Mouse (Mus musculus) megakaryocyte, embryonic 14.5 days (primary cell): ENCODE data around the gene Nsun7. TPM values are rescaled to one million over a fixed set of nuclear protein-coding genes. Genes with fewer than 3 reads are reported as not detected.
A peak's percentile ranks its signal among the peaks of the same experiment; 100 is the strongest.

Experiments used
- H3K27me3 ChIP-seq: replicated peaks from 2 replicates; pipeline ENCODE3; 2012; ENCODE audit warnings: inconsistent platforms
- H3K36me3 ChIP-seq: replicated peaks from 2 replicates; pipeline ENCODE3; 2012; ENCODE audit warnings: low read length, inconsistent platforms, mixed read lengths
- H3K4me1 ChIP-seq: 2 replicates; pipeline ENCODE4 v1.6.1; 2012; ENCODE audit warnings: inconsistent platforms
- H3K4me3 ChIP-seq: replicated peaks from 2 replicates; pipeline ENCODE3; 2012; ENCODE audit warnings: moderate library complexity, mild to moderate bottlenecking, inconsistent platforms
- H3K9me3 ChIP-seq: 2 replicates; pipeline ENCODE4 v1.6.1; 2012; ENCODE audit warnings: inconsistent platforms
- FLI1 ChIP-seq: IDR thresholded peaks from 2 replicates; pipeline ENCODE4 v1.6.1; 2012; ENCODE audit warnings: low read length, inconsistent platforms, mixed read lengths
- GATA1 ChIP-seq: IDR thresholded peaks from 3 replicates; pipeline ENCODE4 v1.6.1; 2012; ENCODE audit warnings: mixed read lengths, low read length, inconsistent platforms, borderline replicate concordance
- polyA plus RNA-seq: library from polyadenylated mRNA; stranded (reverse); fragments of >175 nt; gene quantifications from 2 replicates; pipeline ENCODE4 v1.2.3, GENCODE M21; 2012; ENCODE audit warnings: low replicate concordance; ENCODE audit not compliant: insufficient read depth

The Nsun7 gene
- polyA plus RNA-seq, 1 experiment = not detected

DNA sequence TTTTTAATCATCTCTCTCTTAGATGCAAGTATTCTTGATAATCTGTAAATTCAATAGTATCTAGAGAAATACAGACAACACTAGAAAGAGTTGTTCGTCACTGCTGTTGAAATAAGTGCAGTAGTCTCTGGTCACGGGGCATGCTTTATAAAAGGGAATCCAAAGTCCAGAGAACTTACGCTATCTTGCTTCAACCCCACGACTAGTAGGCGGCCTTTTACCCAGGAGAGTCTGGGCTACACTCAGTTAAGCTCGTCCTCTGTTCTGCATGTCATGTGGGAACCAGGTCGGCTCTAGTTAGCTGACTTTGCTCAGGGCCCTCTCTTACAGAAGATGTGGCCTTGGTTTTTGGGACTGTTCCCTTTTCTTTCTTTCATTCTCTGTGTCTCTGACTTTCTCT is 69.1 kb downstream of the Nsun7 start:
- Histone ChIP-seq H3K4me1 (peaks cover 61% of the 10 kb centered on the region), H3K4me3 (no peak overlapping the region), H3K36me3 (no peaks in the 10 kb centered on the region), H3K9me3 (no peaks in the 10 kb centered on the region), H3K27me3 (no peaks in the 10 kb centered on the region)
- TF ChIP-seq FLI1 (no peak), GATA1 (no peak)

DNA sequence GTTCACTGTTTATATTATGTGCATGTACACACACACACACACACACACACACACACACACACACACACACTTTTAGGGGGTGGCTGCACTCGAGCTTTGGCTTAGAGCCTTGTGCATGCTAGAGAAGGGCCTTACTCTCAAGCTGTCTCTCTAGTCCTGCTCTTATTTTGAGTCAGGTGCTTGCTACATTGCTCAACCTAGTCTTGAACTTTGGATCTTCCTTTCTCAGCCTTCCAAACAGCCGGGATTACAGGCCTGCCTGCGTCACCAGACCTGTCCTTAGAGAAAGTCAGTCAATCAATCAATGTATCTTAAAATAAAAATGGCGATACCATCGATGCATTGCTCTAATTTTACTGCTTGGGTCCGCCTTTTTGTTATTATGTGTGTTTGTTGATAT is 71.1 kb downstream of the Nsun7 start:
- H3K4me3 ChIP-seq = no peak overlapping the region
- TF ChIP-seq FLI1 = no peak
- TF ChIP-seq GATA1 = no peak
- H3K27me3 ChIP-seq = peaks cover 3% of the 10 kb centered on the region
- no peaks in the 10 kb centered on the region for H3K36me3 ChIP-seq
- H3K9me3 ChIP-seq = no peaks in the 10 kb centered on the region
- H3K4me1 ChIP-seq = peaks cover 45% of the 10 kb centered on the region

DNA sequence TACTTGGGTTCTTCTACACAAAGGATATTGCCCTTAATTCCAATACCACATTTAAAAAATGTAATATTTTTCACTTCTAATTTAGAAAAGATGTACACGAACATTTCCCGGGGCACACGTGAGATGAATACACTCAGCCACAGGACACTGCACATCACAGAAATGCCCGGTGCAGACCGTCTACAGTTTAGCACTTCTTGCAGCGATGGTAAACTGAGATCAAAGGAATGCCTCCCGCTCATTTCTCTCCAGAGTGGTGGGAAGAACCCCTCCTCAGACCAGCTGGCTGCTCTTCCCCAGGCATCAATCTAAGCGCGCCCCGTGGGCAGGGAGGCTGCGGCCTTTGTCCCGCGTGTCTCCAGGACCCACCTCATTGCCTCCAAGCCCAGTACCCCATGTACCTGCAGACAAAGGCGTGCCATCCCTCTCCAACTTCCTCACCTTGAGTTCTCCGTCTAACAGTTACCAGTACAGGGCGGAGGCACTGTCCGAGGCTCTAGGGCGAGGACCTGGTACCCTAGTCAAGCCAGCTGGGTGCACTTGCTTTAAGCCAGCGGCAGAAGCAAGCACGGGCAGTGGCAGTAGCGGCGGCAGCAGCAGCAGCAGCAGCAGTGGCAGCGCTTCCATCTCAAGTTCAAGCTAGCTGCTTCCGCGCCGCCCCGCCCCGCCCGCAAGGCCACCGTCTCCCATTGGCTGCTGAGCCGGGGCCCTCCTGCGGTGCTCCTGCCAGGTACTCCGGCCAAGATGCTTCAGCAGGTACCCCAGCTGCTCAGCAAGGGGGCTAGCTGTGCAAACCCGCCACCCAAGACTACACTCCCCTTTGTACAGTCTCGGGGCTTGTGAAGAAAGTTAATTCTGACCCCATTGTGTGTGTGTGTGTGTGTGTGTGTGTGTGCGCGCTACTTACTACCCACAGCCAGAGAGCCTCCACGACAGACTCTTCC is 77.6 kb downstream of the Nsun7 start:
- peak overlapping the region; percentile 95 for H3K4me3 ChIP-seq

DNA sequence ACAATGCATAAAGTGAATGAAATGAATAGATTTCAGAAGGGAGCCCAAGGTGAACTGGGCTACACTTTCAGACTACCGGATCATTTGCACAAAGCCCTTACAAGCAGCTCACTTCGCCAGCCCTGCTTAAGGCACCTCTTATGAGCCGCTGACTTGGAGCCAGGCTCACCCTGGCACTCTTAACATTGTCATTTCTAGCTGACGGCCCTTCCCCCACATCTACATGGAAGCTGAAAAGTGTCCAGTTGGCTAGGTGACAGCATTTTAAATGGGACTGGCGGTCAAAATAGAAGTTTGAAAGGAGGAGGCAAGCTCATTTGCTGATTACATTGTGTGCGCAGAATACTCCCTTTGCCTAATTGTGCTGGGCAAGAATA is 78.3 kb downstream of the Nsun7 start:
- H3K9me3 ChIP-seq = no peaks in the 10 kb centered on the region
- H3K36me3 ChIP-seq = no peaks in the 10 kb centered on the region
- TF ChIP-seq GATA1 (no peak), FLI1 (no peak)
- H3K4me1 ChIP-seq = peaks cover 30% of the 10 kb centered on the region
- H3K27me3 ChIP-seq = peaks cover 21% of the 10 kb centered on the region
- peak overlapping the region; percentile 95 for H3K4me3 ChIP-seq

More for the DNA sequence above, 77.6 kb downstream of the Nsun7 start:
- TF ChIP-seq FLI1 (no peak), GATA1 (no peak)
- no peaks in the 10 kb centered on the region for H3K9me3 ChIP-seq
- H3K4me1 ChIP-seq = peaks cover 32% of the 10 kb centered on the region
- no peaks in the 10 kb centered on the region for H3K36me3 ChIP-seq
- peaks cover 21% of the 10 kb centered on the region for H3K27me3 ChIP-seq

DNA sequence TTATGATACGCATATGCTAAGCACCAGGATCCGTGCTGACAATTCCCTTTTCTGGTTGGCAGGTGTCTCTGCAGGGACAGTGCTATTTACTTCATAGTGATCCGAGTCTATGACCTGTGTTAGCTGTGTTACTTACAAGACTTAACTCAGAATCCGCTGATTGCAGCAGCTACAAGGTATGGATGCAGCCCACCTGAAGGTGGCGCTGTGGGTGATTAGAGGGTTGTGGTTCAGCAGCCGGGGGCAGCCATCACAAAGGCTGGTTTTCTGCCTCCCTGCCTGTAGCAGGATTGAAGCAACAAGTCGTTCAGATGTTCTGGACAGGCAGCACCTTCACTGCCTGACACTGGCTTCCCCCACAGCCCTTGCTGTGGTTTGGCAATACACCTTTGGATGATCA is 78.9 kb downstream of the Nsun7 start:
- no peaks in the 10 kb centered on the region for H3K9me3 ChIP-seq
- TF ChIP-seq FLI1 = no peak
- no peak for TF ChIP-seq GATA1
- no peaks in the 10 kb centered on the region for H3K36me3 ChIP-seq
- H3K4me3 ChIP-seq = no peak overlapping the region
- H3K27me3 ChIP-seq = peaks cover 25% of the 10 kb centered on the region
- H3K4me1 ChIP-seq = peaks cover 34% of the 10 kb centered on the region

DNA sequence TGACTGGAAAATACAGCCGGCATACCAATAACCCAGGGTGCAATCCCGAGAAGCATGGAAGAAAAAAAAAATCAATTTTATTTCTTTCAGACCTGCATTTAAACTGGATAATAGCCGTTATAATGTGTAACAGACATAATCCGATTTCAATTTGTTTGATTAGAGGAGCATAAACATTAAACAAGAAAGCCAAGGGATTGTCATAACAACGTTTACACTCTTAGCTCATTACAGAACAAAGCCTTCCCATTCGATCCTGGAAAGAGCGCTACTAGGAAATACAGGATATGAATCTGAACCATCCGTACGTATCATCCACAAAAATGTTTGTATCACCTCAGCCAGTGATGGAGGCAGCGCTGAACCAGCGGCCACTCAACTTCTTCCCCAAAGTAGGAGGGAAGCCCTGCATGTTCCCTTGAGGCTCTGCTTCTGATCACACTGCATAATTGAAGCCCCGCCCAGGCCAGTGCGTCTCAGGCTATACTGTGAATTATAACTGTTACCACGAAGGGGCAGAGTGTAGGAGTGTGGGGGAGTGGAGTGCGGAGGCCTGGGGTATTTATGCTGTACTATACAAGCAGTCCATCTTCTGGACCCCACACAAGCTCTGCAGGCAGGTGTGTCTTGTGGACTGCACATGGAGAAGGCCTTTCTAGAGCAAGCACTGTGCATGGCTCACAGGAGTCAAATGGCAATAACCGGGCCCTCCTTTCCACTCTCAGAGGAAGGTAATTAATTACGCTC is 80.8 kb downstream of the Nsun7 start:
- TF ChIP-seq FLI1 = no peak
- TF ChIP-seq GATA1 = no peak
- peaks cover 50% of the 10 kb centered on the region for H3K4me1 ChIP-seq
- H3K36me3 ChIP-seq = no peaks in the 10 kb centered on the region
- no peaks in the 10 kb centered on the region for H3K9me3 ChIP-seq
- peaks cover 25% of the 10 kb centered on the region for H3K27me3 ChIP-seq
- no peak overlapping the region for H3K4me3 ChIP-seq

- Histone ChIP-seq H3K4me1 (peaks cover 41% of the 10 kb centered on the region), H3K9me3 (no peaks in the 10 kb centered on the region), H3K36me3 (no peaks in the 10 kb centered on the region), H3K27me3 (peaks cover 18% of the 10 kb centered on the region), H3K4me3 (no peak overlapping the region)
- TF ChIP-seq FLI1 = no peak
- no peak for TF ChIP-seq GATA1
Observed at GRCm38 (mm10) chr5:66341848-66342247, 82.2 kb downstream of the Nsun7 start.

- Histone ChIP-seq H3K4me3 (no peak overlapping the region), H3K36me3 (no peaks in the 10 kb centered on the region), H3K9me3 (no peaks in the 10 kb centered on the region), H3K4me1 (peaks cover 38% of the 10 kb centered on the region), H3K27me3 (peaks cover 14% of the 10 kb centered on the region)
- TF ChIP-seq GATA1 = no peak
- no peak for TF ChIP-seq FLI1
Observed at GRCm38 (mm10) chr5:66342285-66342684, 82.6 kb downstream of the Nsun7 start.

DNA sequence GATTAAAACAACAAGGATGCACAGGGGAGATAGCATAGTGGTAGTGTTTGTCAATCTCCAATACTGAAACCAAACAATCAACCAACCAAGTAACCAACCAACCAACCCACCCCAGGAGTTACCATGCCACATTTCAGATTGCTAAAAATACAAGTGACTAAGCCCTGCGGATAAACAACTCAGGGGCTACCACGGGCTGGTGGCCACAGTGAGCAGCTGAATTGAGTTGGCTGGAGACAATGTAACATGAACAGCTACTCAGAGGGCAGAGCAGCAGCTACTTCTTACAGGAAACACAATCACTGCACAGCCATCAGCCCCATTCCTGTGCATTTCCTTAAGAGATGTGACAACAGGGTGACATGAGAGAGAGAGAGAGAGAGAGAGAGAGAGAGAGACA is 84.5 kb downstream of the Nsun7 start:
- Histone ChIP-seq H3K4me3 (peak overlapping the region; percentile 17), H3K9me3 (no peaks in the 10 kb centered on the region), H3K36me3 (no peaks in the 10 kb centered on the region), H3K27me3 (peaks cover 4% of the 10 kb centered on the region), H3K4me1 (peaks cover 33% of the 10 kb centered on the region)
- TF ChIP-seq GATA1 (no peak), FLI1 (no peak)

GRCm38 (mm10) chr5:66345140-66345539 is 85.4 kb downstream of the Nsun7 start:
- TF ChIP-seq GATA1 = no peak
- TF ChIP-seq FLI1 = no peak
- no peak overlapping the region for H3K4me3 ChIP-seq
- H3K27me3 ChIP-seq = peaks cover 7% of the 10 kb centered on the region
- peaks cover 33% of the 10 kb centered on the region for H3K4me1 ChIP-seq
- H3K36me3 ChIP-seq = no peaks in the 10 kb centered on the region
- no peaks in the 10 kb centered on the region for H3K9me3 ChIP-seq
